Mouse (Mus musculus) lung, adult 18-20 months (tissue): Measurements from ENCODE around the gene 1700080E11Rik.
A peak's percentile ranks its signal among the peaks of the same experiment; 100 is the strongest.
"Not testable (repeated sequence)": the region's sequence is repeated elsewhere in the genome, so short reads cannot be mapped to it uniquely, and the experiment has no call there.

Source experiments
- DNase-seq, 2 experiments: peaks; one replicate each; pipeline ENCODE4 v3.0.0; 2022; ENCODE audit warnings: mixed read lengths in 2 of 2

Gene 1700080E11Rik

GRCm38 (mm10) chr9:105144992-105145391 is at the start of gene 1700080E11Rik:
Gene 1700080E11Rik (minus strand): TSS chr9:105145092.
- DNase-seq: no peak

- no peak for DNase-seq
Observed at GRCm38 (mm10) chr9:105186725-105187124, 41.8 kb upstream of the 1700080E11Rik start.

DNA sequence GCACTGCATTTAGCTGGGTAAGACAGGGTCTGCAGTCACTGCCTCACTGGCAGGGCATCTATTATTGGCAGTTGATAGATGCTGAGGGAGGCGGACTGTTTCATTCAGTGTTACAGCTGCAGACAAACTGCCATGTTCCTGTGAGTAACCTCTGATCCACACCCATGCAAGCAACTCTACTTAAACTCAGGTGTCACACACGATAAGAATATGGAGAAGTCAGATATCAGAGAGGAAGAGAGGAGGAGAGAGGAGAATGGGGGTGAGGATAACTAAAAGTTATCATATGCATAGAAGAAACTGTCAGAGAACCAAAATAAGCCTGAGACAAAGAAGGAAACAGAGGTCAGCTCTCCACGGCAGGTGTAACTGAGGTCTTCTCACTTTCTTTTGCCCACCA is 37.5 kb upstream of the 1700080E11Rik start:
- no peak for DNase-seq

DNA sequence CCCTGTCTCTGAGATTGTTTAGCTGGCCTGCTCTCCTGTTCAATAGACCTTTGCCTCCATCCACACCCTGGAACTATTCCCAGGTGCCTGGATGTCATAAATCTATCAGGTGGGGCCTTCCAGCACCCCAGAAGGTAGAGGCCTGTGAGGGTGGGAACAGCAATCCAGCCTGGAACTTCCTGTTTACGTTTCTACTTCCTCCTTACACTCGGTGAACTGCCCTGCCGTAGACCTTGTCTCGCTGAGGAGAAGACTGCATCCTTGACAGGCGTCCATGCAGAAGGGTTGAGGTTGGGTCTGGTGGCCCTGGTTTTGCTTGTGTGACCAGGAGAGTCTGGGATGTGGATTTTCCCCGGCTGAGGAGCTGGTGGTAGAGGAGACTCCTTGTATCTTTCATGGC is 5.7 kb downstream of the 1700080E11Rik start:
- DNase-seq: no peak

GRCm38 (mm10) chr9:105136404-105136803 is 8.5 kb downstream of the 1700080E11Rik start:
- no peak for DNase-seq

DNA sequence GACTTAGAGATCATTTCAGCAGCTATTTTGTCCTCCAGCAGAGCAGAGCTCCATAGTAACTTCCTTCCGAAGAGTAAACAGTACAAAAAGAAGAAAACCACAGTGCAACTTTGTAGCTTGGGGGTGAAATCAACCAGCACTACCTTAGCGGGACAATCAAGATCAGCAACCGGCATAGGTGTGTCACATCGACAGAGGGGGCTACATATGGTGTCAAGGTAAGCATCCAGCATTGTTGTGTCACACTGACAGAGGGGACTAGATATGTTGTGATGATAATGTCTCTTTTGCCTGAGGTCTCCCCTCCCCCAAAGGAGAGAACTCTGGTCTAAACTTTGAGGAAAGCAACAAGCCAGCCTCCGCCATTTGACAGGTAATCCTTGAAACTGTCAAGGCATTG is 10.4 kb downstream of the 1700080E11Rik start:
- DNase-seq: no peak

DNA sequence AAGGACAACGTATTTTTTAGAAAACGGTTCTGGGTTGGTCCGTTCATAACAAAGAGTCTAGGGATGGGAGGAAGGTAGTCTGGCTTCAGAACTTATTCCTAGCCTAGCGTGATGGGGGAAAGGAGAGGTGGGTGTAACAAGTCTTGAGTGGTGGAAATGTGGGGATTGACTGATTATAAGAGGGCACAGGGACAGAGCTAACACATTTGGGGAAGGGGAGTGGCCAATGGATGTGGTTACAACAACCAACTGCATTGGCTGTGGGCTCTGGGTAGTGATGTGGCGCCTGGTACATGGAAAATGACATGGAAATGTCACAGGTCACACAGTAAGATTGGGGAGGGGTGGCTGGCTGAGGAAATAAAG is 12.9 kb downstream of the 1700080E11Rik start:
- DNase-seq: no peak

- peak; percentile 96 to 97 for DNase-seq
Observed at GRCm38 (mm10) chr9:105131253-105132001, 13.5 kb downstream of the 1700080E11Rik start, which contains the start of gene Nudt16. Gene Nudt16 (minus strand): TSS chr9:105131824.

DNA sequence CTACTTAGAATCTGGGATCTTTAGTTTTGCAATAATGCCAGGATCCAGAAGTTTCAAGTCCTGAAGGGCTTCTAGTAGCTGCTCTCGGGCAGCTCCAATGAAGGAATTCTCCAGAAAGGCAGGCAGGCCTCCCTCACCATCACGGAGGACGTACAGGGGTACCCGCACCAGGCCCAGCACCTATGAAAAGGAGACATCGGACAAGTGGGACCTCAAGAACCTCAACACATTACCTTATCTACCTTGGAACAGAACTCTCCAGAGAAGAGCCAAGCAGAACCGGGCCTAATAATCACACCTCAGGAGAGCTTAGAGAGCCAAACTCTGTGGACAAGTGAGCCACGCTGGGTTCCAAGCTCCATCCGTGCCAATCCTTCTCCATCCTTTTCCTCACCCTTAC is 14.6 kb downstream of the 1700080E11Rik start:
- DNase-seq: no peak

- DNase-seq: not testable (repeated sequence)
Observed at GRCm38 (mm10) chr9:105125206-105125605, 19.7 kb downstream of the 1700080E11Rik start.

DNA sequence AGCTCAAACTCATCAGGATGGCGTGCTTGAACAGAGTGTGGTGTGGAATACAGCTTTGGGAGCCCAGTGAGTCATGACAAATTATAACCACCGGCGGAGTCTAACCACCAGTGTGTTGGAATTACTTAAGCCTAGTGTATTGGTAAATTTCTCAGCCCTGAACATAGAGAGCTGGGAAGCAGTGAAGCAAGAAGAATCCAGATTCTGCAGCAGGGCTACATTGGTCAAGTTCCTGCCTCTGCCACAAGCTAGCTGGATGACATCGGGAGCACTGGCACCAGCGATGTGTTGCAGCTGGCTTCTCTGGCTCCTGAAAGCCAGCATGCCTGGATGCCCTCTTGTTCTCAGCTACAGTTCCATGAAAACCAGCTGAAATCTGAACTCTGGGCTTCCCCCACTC is 41.0 kb downstream of the 1700080E11Rik start:
- no peak for DNase-seq

DNA sequence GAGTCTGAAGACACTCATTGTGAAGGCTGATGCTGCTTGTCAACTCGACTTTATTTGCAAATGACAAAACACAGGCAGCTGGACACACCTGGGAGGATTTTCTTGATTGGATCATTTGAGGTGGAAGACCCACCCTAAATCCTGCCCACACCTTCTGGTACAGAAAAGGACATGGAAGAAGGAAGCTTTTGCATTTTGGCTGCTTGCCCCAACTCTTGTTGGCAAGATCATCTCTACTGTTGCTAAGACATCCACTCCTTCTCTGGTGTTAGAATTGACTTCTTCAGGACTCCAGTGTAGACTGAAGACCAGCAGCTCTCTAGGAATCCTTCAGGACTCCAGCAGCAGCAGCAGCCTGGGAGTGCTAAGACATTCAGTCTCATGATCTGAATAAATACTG is 43.0 kb downstream of the 1700080E11Rik start:
- DNase-seq: no peak

- no peak for DNase-seq
Observed at GRCm38 (mm10) chr9:105100807-105101570, 43.9 kb downstream of the 1700080E11Rik start.
